Mouse (Mus musculus) ES-Bruce4 (cell line): ENCODE measurements around the gene Fndc3b. TPM values are rescaled to one million over a fixed set of nuclear protein-coding genes. Genes with fewer than 3 reads are reported as not detected.

Experiments
- H3K27ac ChIP-seq: 2 replicates; pipeline ENCODE4 v1.5.1; 2012; ENCODE audit warnings: low read length, inconsistent platforms; ENCODE audit not compliant: insufficient read depth
- H3K27me3 ChIP-seq: 2 replicates; pipeline ENCODE4 v1.6.1; 2012; ENCODE audit warnings: mild to moderate bottlenecking, low read length, inconsistent platforms; ENCODE audit not compliant: control insufficient read depth, poor library complexity, insufficient read depth, severe bottlenecking
- H3K36me3 ChIP-seq: 2 replicates; pipeline ENCODE4 v1.6.1; 2012; ENCODE audit warnings: inconsistent platforms, mild to moderate bottlenecking, low read length, moderate library complexity; ENCODE audit not compliant: control insufficient read depth, poor library complexity, insufficient read depth, severe bottlenecking
- H3K4me1 ChIP-seq: one replicate; pipeline ENCODE4 v1.8.1; 2011; ENCODE audit warnings: low read length; ENCODE audit not compliant: control insufficient read depth, insufficient read depth
- H3K4me3 ChIP-seq: 2 replicates; pipeline ENCODE4 v1.5.1; 2011; ENCODE audit warnings: low read depth, mild to moderate bottlenecking, low read length
- H3K9ac ChIP-seq: 2 replicates; pipeline ENCODE4 v1.6.1; 2012; ENCODE audit warnings: low read depth, mild to moderate bottlenecking, inconsistent platforms; ENCODE audit not compliant: poor library complexity, severe bottlenecking
- H3K9me3 ChIP-seq: replicated peaks from 2 replicates; pipeline ENCODE4 v1.6.1; 2012; ENCODE audit warnings: mild to moderate bottlenecking, low read length, inconsistent platforms; ENCODE audit not compliant: control insufficient read depth, poor library complexity, insufficient read depth, severe bottlenecking
- CTCF ChIP-seq: IDR thresholded peaks from one replicate; pipeline ENCODE4 v1.8.1; 2011; ENCODE audit warnings: low read depth, low read length
- EP300 ChIP-seq: IDR thresholded peaks from 2 replicates; pipeline ENCODE4 v1.6.1; 2011; ENCODE audit warnings: low read depth, low read length; ENCODE audit not compliant: insufficient read depth
- POLR2A ChIP-seq: IDR thresholded peaks from one replicate; pipeline ENCODE4 v1.8.1; 2011; ENCODE audit warnings: low read length; ENCODE audit not compliant: insufficient read depth
- polyA plus RNA-seq: library from polyadenylated mRNA; stranded (reverse); fragments of >200 nt; gene quantifications from 2 replicates; pipeline ENCODE4 v1.2.4, GENCODE M21; 2011; ENCODE audit warnings: low read depth; ENCODE audit not compliant: missing spikeins, insufficient read depth, insufficient read length

Gene Fndc3b
- polyA plus RNA-seq, 1 experiment = 36.7 TPM

DNA sequence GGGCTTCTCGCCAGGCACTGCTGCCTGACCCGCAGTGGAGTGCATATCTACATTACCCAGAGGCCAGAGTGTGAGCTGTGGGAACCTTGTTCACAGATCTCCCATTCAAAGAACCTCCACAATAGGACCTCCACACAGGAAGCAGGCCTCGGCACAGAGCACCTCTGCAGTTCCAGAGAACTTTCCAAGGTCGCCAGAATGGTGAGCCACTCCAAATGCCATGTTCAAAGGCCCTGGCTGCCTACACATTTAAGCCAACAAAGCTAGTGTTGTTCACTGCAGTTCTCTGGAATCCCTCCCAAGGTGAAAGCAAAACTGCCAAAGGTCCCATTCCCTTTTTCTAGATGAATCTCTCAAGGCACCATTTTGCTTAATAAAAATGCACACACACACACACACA is 55.4 kb downstream of the Fndc3b start:
- no peak overlapping the region for H3K27ac ChIP-seq
- no peaks in the 10 kb centered on the region for H3K9me3 ChIP-seq
- no peaks in the 10 kb centered on the region for H3K27me3 ChIP-seq
- H3K9ac ChIP-seq = no peak overlapping the region
- no peaks in the 10 kb centered on the region for H3K36me3 ChIP-seq
- no peak for TF ChIP-seq EP300
- TF ChIP-seq CTCF = no peak
- no peak for TF ChIP-seq POLR2A
- H3K4me3 ChIP-seq = no peak overlapping the region
- peaks cover 5% of the 10 kb centered on the region for H3K4me1 ChIP-seq

DNA sequence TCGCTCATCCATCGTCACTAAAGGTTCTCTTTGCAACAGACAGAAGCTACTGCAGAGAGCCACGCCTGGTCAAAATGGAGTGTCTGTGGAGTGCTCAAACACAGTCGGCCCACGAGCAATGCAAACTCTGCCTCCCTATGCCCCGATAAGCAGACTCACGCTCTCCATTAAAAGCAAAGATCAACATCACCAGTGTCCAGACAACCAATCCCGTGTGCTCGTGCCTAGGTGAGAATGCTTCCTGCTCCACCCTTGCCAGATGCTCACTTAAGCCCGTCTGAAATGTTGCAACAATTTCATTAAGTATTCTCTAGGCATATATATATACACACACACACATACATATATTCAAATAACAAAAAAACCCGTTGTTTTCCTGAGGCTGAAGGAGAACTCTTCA is 56.1 kb downstream of the Fndc3b start:
- Histone ChIP-seq H3K9me3 (no peaks in the 10 kb centered on the region), H3K4me1 (peaks cover 5% of the 10 kb centered on the region), H3K36me3 (no peaks in the 10 kb centered on the region), H3K27ac (no peak overlapping the region), H3K9ac (no peak overlapping the region), H3K4me3 (no peak overlapping the region), H3K27me3 (no peaks in the 10 kb centered on the region)
- TF ChIP-seq EP300 = no peak
- no peak for TF ChIP-seq POLR2A
- no peak for TF ChIP-seq CTCF

DNA sequence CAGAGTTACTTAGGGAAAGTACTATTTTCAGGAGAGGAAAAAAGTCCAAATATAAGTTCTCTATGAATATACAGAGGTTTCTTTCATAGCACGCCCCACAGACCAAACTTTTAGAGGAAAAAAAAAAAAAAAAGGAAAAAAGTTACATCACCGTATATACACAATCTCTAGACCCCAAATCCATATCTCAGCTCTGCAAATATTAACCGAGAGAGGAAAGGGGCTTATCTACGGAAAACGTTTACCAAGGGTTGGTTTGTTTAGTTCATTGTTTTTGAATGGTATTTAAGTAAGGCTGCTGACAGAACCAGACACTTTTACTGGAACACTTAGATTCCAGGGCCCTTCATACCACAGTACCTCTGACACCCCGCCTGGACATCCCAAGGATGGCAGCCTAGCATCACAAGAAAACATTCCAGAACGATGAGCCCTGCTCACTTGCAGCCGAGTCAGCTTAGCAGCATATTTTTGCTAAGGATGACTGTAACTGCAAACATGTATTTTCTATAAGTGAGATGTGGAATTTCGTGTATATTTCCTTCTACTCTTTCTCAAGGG is 58.6 kb downstream of the Fndc3b start:
- Histone ChIP-seq H3K9me3 (no peaks in the 10 kb centered on the region), H3K36me3 (no peaks in the 10 kb centered on the region), H3K9ac (no peak overlapping the region), H3K4me1 (peaks cover 5% of the 10 kb centered on the region), H3K27me3 (no peaks in the 10 kb centered on the region), H3K4me3 (no peak overlapping the region), H3K27ac (no peak overlapping the region)
- no peak for TF ChIP-seq CTCF
- no peak for TF ChIP-seq POLR2A

DNA sequence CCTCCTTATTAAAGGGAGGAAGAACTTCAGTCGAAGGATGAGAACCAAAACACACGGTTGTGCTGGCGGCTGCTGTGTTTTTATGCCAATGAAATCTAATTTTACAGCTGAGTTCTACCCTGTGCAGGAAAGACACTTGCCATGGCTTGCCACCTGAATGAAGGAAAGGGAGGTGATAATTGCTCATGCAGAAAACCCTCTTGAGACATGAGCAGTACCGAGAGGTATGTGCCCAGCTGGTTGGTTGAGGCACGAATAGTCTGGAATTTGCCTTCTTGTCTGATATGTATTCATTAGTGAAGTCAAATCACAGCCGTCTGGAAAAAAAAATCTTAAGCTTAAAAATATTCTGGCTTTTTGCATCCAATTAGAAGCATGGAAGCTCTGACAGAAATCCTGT is 59.4 kb downstream of the Fndc3b start:
- TF ChIP-seq CTCF (no peak), EP300 (no peak), POLR2A (no peak)
- Histone ChIP-seq H3K4me1 (peaks cover 2% of the 10 kb centered on the region), H3K27ac (no peak overlapping the region), H3K9ac (no peak overlapping the region), H3K4me3 (no peak overlapping the region), H3K27me3 (no peaks in the 10 kb centered on the region), H3K36me3 (no peaks in the 10 kb centered on the region), H3K9me3 (no peaks in the 10 kb centered on the region)

DNA sequence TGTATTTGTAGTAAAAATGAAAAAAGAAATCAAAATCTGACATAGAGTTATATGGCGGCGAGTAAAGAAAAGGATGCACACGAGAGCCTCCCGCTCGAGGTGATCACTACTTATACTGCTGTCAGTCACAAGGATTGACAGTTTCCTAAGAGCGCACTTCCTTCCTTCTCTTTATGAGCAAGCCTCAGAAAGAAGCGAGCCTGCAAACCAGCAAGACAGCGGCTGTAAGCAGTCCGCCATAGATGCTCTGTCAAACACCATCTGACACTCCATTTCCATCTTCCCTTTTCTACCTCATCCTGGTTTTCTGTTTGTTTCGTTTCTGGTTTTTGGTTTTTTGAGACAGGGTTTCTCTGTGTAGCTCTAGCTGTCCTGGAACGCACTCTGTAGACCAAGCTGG is 61.0 kb downstream of the Fndc3b start:
- Histone ChIP-seq H3K27ac (no peak overlapping the region), H3K27me3 (no peaks in the 10 kb centered on the region), H3K4me1 (peaks cover 2% of the 10 kb centered on the region), H3K36me3 (no peaks in the 10 kb centered on the region), H3K9ac (no peak overlapping the region), H3K9me3 (no peaks in the 10 kb centered on the region), H3K4me3 (no peak overlapping the region)
- TF ChIP-seq POLR2A = no peak
- TF ChIP-seq EP300 = no peak
- TF ChIP-seq CTCF = no peak

DNA sequence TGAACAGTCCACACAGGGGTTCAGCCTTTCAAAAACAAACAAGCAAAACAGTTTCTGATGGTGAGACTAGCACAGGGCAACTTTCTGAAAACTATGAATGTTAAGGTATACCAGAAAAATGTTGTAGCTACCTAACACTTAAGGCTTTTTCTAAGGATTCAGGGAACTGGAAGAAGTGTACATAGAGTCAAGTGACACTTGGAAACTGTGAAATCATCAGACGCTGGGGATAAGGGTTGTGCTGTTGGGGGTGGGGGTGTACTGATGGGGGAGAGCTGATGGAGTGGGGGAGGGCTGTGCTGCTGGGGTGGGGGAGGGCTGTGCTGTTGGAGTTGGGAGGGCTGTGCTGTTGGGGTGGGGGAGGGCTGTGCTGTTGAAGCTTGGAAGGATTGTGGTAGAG is 61.8 kb downstream of the Fndc3b start:
- Histone ChIP-seq H3K27ac (no peak overlapping the region), H3K27me3 (no peaks in the 10 kb centered on the region), H3K4me3 (no peak overlapping the region), H3K4me1 (no peaks in the 10 kb centered on the region), H3K9me3 (no peaks in the 10 kb centered on the region), H3K36me3 (no peaks in the 10 kb centered on the region), H3K9ac (no peak overlapping the region)
- no peak for TF ChIP-seq CTCF
- TF ChIP-seq EP300 = no peak
- TF ChIP-seq POLR2A = no peak
